Mouse (Mus musculus): ENCODE data around the gene Il2rb. TPM values are rescaled to one million over a fixed set of nuclear protein-coding genes. Genes with fewer than 3 reads are reported as not detected.

Il2rb gene
- not detected for polyA plus RNA-seq (2014; fragmentation: Illumina TruSeq; extraction: RNeasy Lipid Tissue Mini Kit (QIAGEN cat#74804); ENCODE audit: low read depth, low replicate concordance)

GRCm38 (mm10) chr15:78494968-78495406, at the start of gene Il2rb:
Il2rb (minus strand) TSS chr15:78495271.

GRCm38 (mm10) chr15:78544561-78545001, 49.5 kb upstream of the Il2rb start, which contains the start of gene Sstr3:
Sstr3 (minus strand) TSS chr15:78544685.

GRCm38 (mm10) chr15:78530671-78531450, 35.8 kb upstream of the Il2rb start, which contains the start of gene C1qtnf6:
C1qtnf6 (minus strand) TSS chr15:78531416.

GRCm38 (mm10) chr15:78468379-78468937, 26.6 kb downstream of the Il2rb start, which contains the start of gene Tmprss6:
Tmprss6 (minus strand) TSS chr15:78468634.

Other genes with a start within 250 kb of the Il2rb start
- 0.34 TPM for gene Csf2rb2, start 189.6 kb downstream of the Il2rb start, polyA plus RNA-seq (2014; fragmentation: Illumina TruSeq; extraction: RNeasy Lipid Tissue Mini Kit (QIAGEN cat#74804); ENCODE audit: low read depth, low replicate concordance)
- gene Csf2rb, start 169.5 kb downstream of the Il2rb start, polyA plus RNA-seq (2014; fragmentation: Illumina TruSeq; extraction: RNeasy Lipid Tissue Mini Kit (QIAGEN cat#74804); ENCODE audit: low read depth, low replicate concordance) = 0.25 TPM
- gene Tex33, start 99.4 kb downstream of the Il2rb start, polyA plus RNA-seq (2014; fragmentation: Illumina TruSeq; extraction: RNeasy Lipid Tissue Mini Kit (QIAGEN cat#74804); ENCODE audit: low read depth, low replicate concordance) = 35.2 TPM
- gene Tst, start 89.4 kb downstream of the Il2rb start, polyA plus RNA-seq (2014; fragmentation: Illumina TruSeq; extraction: RNeasy Lipid Tissue Mini Kit (QIAGEN cat#74804); ENCODE audit: low read depth, low replicate concordance) = 1.4 TPM
- gene Mpst, start 88.9 kb downstream of the Il2rb start, polyA plus RNA-seq (2014; fragmentation: Illumina TruSeq; extraction: RNeasy Lipid Tissue Mini Kit (QIAGEN cat#74804); ENCODE audit: low read depth, low replicate concordance) = 0.39 TPM
- 0.66 TPM for gene Kctd17, start 66.7 kb downstream of the Il2rb start, polyA plus RNA-seq (2014; fragmentation: Illumina TruSeq; extraction: RNeasy Lipid Tissue Mini Kit (QIAGEN cat#74804); ENCODE audit: low read depth, low replicate concordance)
- gene Tmprss6, start 26.6 kb downstream of the Il2rb start, polyA plus RNA-seq (2014; fragmentation: Illumina TruSeq; extraction: RNeasy Lipid Tissue Mini Kit (QIAGEN cat#74804); ENCODE audit: low read depth, low replicate concordance) = not detected
- gene C1qtnf6, start 36.1 kb upstream of the Il2rb start, polyA plus RNA-seq (2014; fragmentation: Illumina TruSeq; extraction: RNeasy Lipid Tissue Mini Kit (QIAGEN cat#74804); ENCODE audit: low read depth, low replicate concordance) = 1.6 TPM
- gene Sstr3, start 49.4 kb upstream of the Il2rb start, polyA plus RNA-seq (2014; fragmentation: Illumina TruSeq; extraction: RNeasy Lipid Tissue Mini Kit (QIAGEN cat#74804); ENCODE audit: low read depth, low replicate concordance) = not detected
- 0.34 TPM for gene Rac2, start 77.5 kb upstream of the Il2rb start, polyA plus RNA-seq (2014; fragmentation: Illumina TruSeq; extraction: RNeasy Lipid Tissue Mini Kit (QIAGEN cat#74804); ENCODE audit: low read depth, low replicate concordance)
- gene Cyth4, start 101.8 kb upstream of the Il2rb start, polyA plus RNA-seq (2014; fragmentation: Illumina TruSeq; extraction: RNeasy Lipid Tissue Mini Kit (QIAGEN cat#74804); ENCODE audit: low read depth, low replicate concordance) = 0.32 TPM
- 0.27 TPM for gene Elfn2, start 223.5 kb upstream of the Il2rb start, polyA plus RNA-seq (2014; fragmentation: Illumina TruSeq; extraction: RNeasy Lipid Tissue Mini Kit (QIAGEN cat#74804); ENCODE audit: low read depth, low replicate concordance)

All from testis, adult 10 weeks (tissue).